Mouse (Mus musculus) midbrain, embryonic 12.5 days (tissue): Measurements from ENCODE around the gene Osbpl3. TPM values are rescaled to one million over a fixed set of nuclear protein-coding genes. Genes with fewer than 3 reads are reported as not detected.

Experiments
- ATAC-seq: fragments of 200-750 bp; cut with Nextera tagmentation; 2 replicates; pipeline ENCODE4 v1.8.0; 2017; ENCODE audit warnings: low read depth, moderate TSS enrichment, moderate library complexity; ENCODE audit not compliant: low FRiP score
- H3K27ac ChIP-seq: fragments of 300-500 bp; sonication (generic); replicated peaks from 2 replicates; pipeline ENCODE4 v1.5.1; 2016; ENCODE audit warnings: mild to moderate bottlenecking
- H3K27me3 ChIP-seq: fragments of 300-500 bp; sonication (generic); 2 replicates; pipeline ENCODE4 v1.6.1; 2016; ENCODE audit warnings: mild to moderate bottlenecking
- H3K36me3 ChIP-seq: fragments of 300-500 bp; sonication (generic); 2 replicates; pipeline ENCODE4 v1.6.1; 2016
- H3K4me1 ChIP-seq: fragments of 300-500 bp; sonication (generic); 2 replicates; pipeline ENCODE4 v1.6.1; 2016
- H3K4me2 ChIP-seq: fragments of 300-500 bp; sonication (generic); replicated peaks from 2 replicates; pipeline ENCODE4 v1.6.1; 2016; ENCODE audit warnings: mild to moderate bottlenecking, moderate library complexity
- H3K4me3 ChIP-seq: fragments of 300-500 bp; sonication (generic); 2 replicates; pipeline ENCODE4 v1.5.1; 2016; ENCODE audit warnings: mild to moderate bottlenecking
- H3K9ac ChIP-seq: fragments of 300-500 bp; sonication (generic); replicated peaks from 2 replicates; pipeline ENCODE4 v1.6.1; 2016; ENCODE audit warnings: mild to moderate bottlenecking, moderate library complexity
- H3K9me3 ChIP-seq: fragments of 300-500 bp; sonication (generic); 2 replicates; pipeline ENCODE4 v1.6.1; 2016; ENCODE audit warnings: mild to moderate bottlenecking
- WGBS: fragments of 180-500 bp; shearing (Covaris S2); methylation state at CpG from one replicate; pipeline ENCODE4 v1.1.7; 2016; 5-methylcytosine and 5-hydroxymethylcytosine counted together
- polyA plus RNA-seq: library from polyadenylated mRNA; unstranded; fragments of >200 nt; fragmentation: Nextera tagmentation; extraction: Ambion mirVana; gene quantifications from 2 replicates; pipeline ENCODE4 v1.2.1, GENCODE M21; 2016

The Osbpl3 gene
- polyA plus RNA-seq, 1 experiment from 2014 or later: 9.5 TPM

GRCm38 (mm10) chr6:50291650-50292049 lies 164.4 kb downstream of the Osbpl3 start:
- Histone ChIP-seq H3K9me3 (no peaks in the 10 kb centered on the region), H3K9ac (no peak overlapping the region), H3K27me3 (no peaks in the 10 kb centered on the region), H3K4me2 (no peak overlapping the region), H3K27ac (no peak overlapping the region), H3K36me3 (no peaks in the 10 kb centered on the region), H3K4me3 (no peak overlapping the region), H3K4me1 (no peaks in the 10 kb centered on the region)
- WGBS: 89% methylated on average over 4 of the region's 4 CpGs
- ATAC-seq: no peak

- H3K9ac ChIP-seq: no peak overlapping the region
- no peak overlapping the region for H3K4me2 ChIP-seq
- no peak for ATAC-seq
- H3K4me1 ChIP-seq: no peaks in the 10 kb centered on the region
- H3K27ac ChIP-seq: no peak overlapping the region
- WGBS: 94% methylated on average over 3 of the region's 3 CpGs
- no peaks in the 10 kb centered on the region for H3K36me3 ChIP-seq
- H3K4me3 ChIP-seq: no peak overlapping the region
- no peaks in the 10 kb centered on the region for H3K27me3 ChIP-seq
- H3K9me3 ChIP-seq: no peaks in the 10 kb centered on the region
Observed at GRCm38 (mm10) chr6:50286881-50287280, 169.1 kb downstream of the Osbpl3 start.

- Histone ChIP-seq H3K36me3 (no peaks in the 10 kb centered on the region), H3K4me2 (no peak overlapping the region), H3K9me3 (no peaks in the 10 kb centered on the region), H3K4me1 (no peaks in the 10 kb centered on the region), H3K27me3 (no peaks in the 10 kb centered on the region), H3K4me3 (no peak overlapping the region), H3K27ac (no peak overlapping the region), H3K9ac (no peak overlapping the region)
- WGBS: 87% methylated on average over 7 of the region's 7 CpGs
- no peak for ATAC-seq
Observed at GRCm38 (mm10) chr6:50279642-50280041, 176.4 kb downstream of the Osbpl3 start.

GRCm38 (mm10) chr6:50273947-50274346 lies 182.1 kb downstream of the Osbpl3 start:
- H3K4me1 ChIP-seq: no peaks in the 10 kb centered on the region
- no peak for ATAC-seq
- no peak overlapping the region for H3K9ac ChIP-seq
- H3K27me3 ChIP-seq: no peaks in the 10 kb centered on the region
- no peak overlapping the region for H3K27ac ChIP-seq
- H3K36me3 ChIP-seq: no peaks in the 10 kb centered on the region
- no peak overlapping the region for H3K4me2 ChIP-seq
- WGBS: 92% methylated on average over 4 of the region's 4 CpGs
- H3K9me3 ChIP-seq: no peaks in the 10 kb centered on the region
- H3K4me3 ChIP-seq: no peak overlapping the region

GRCm38 (mm10) chr6:50273416-50273815 lies 182.6 kb downstream of the Osbpl3 start:
- Histone ChIP-seq H3K36me3 (no peaks in the 10 kb centered on the region), H3K9me3 (no peaks in the 10 kb centered on the region), H3K4me1 (no peaks in the 10 kb centered on the region), H3K27me3 (no peaks in the 10 kb centered on the region), H3K4me3 (no peak overlapping the region), H3K4me2 (no peak overlapping the region), H3K9ac (no peak overlapping the region), H3K27ac (no peak overlapping the region)
- 77% methylated on average over 1 of the region's 1 CpGs for WGBS
- no peak for ATAC-seq

- no peak for ATAC-seq
- H3K4me3 ChIP-seq: no peak within 1 kb of the TSS
- peaks cover 15% of the 10 kb centered on the region for H3K4me1 ChIP-seq
- WGBS: 88% methylated on average over 6 of the region's 6 CpGs
- no peak within 1 kb of the TSS for H3K27ac ChIP-seq
- no peak within 1 kb of the TSS for H3K9ac ChIP-seq
- H3K36me3 ChIP-seq: no peaks in the 10 kb centered on the region
- no peaks in the 10 kb centered on the region for H3K27me3 ChIP-seq
- H3K4me2 ChIP-seq: no peak within 1 kb of the TSS
- H3K9me3 ChIP-seq: no peaks in the 10 kb centered on the region
Observed at GRCm38 (mm10) chr6:50263670-50264069, 192.3 kb downstream of the Osbpl3 start, which contains the start of gene Gsdme. Gene Gsdme (minus strand): TSS chr6:50263862.

- H3K9me3 ChIP-seq: no peaks in the 10 kb centered on the region
- no peaks in the 10 kb centered on the region for H3K36me3 ChIP-seq
- H3K4me1 ChIP-seq: peaks cover 15% of the 10 kb centered on the region
- WGBS: 33% methylated on average over 7 of the region's 7 CpGs
- peak overlapping the region; percentile 72; the same call in 1 of the 2 replicates for H3K27ac ChIP-seq
- ATAC-seq: 0 out of 2 replicates have a peak, but pooled peaks have one; percentile 33
- H3K9ac ChIP-seq: peak overlapping the region; percentile 70
- H3K4me2 ChIP-seq: peak overlapping the region; percentile 75
- no peaks in the 10 kb centered on the region for H3K27me3 ChIP-seq
- H3K4me3 ChIP-seq: peak overlapping the region; percentile 55
Observed at GRCm38 (mm10) chr6:50262310-50262709, 193.7 kb downstream of the Osbpl3 start.

GRCm38 (mm10) chr6:50261922-50262261 lies 194.1 kb downstream of the Osbpl3 start:
- H3K36me3 ChIP-seq: no peaks in the 10 kb centered on the region
- peak overlapping the region; percentile 70 for H3K9ac ChIP-seq
- peak overlapping the region; percentile 75 for H3K4me2 ChIP-seq
- peak overlapping the region; percentile 55 for H3K4me3 ChIP-seq
- WGBS: 0% methylated on average over 6 of the region's 6 CpGs
- no peaks in the 10 kb centered on the region for H3K9me3 ChIP-seq
- peak; percentile 74; the same call in 1 of the 2 replicates for ATAC-seq
- peaks cover 15% of the 10 kb centered on the region for H3K4me1 ChIP-seq
- H3K27me3 ChIP-seq: no peaks in the 10 kb centered on the region
- peak overlapping the region; percentile 72 for H3K27ac ChIP-seq

GRCm38 (mm10) chr6:50261201-50261921 lies 194.6 kb downstream of the Osbpl3 start:
- H3K9me3 ChIP-seq: no peaks in the 10 kb centered on the region
- no peaks in the 10 kb centered on the region for H3K27me3 ChIP-seq
- peak overlapping the region; percentile 72 for H3K27ac ChIP-seq
- peak overlapping the region; percentile 55 for H3K4me3 ChIP-seq
- H3K4me1 ChIP-seq: peaks cover 15% of the 10 kb centered on the region
- ATAC-seq: peak; percentile 89
- peak overlapping the region; percentile 70 for H3K9ac ChIP-seq
- H3K4me2 ChIP-seq: peak overlapping the region; percentile 75
- no peaks in the 10 kb centered on the region for H3K36me3 ChIP-seq
- 2% methylated on average over 32 of the region's 35 CpGs for WGBS

GRCm38 (mm10) chr6:50255356-50255755 lies 200.6 kb downstream of the Osbpl3 start:
- H3K4me1 ChIP-seq: peaks cover 3% of the 10 kb centered on the region; the same call in 1 of the 2 replicates
- H3K36me3 ChIP-seq: no peaks in the 10 kb centered on the region
- H3K27me3 ChIP-seq: no peaks in the 10 kb centered on the region
- no peak overlapping the region for H3K4me3 ChIP-seq
- H3K9me3 ChIP-seq: no peaks in the 10 kb centered on the region
- 81% methylated on average over 5 of the region's 5 CpGs for WGBS
- no peak overlapping the region for H3K27ac ChIP-seq
- no peak overlapping the region for H3K9ac ChIP-seq
- no peak overlapping the region for H3K4me2 ChIP-seq
- no peak for ATAC-seq

- H3K27me3 ChIP-seq: no peaks in the 10 kb centered on the region
- H3K36me3 ChIP-seq: no peaks in the 10 kb centered on the region
- no peaks in the 10 kb centered on the region for H3K9me3 ChIP-seq
- WGBS: 75% methylated on average over 10 of the region's 10 CpGs
- no peak overlapping the region for H3K9ac ChIP-seq
- no peak overlapping the region for H3K4me3 ChIP-seq
- no peak overlapping the region for H3K4me2 ChIP-seq
- ATAC-seq: no peak
- H3K4me1 ChIP-seq: peaks cover 3% of the 10 kb centered on the region; the same call in 1 of the 2 replicates
- no peak overlapping the region for H3K27ac ChIP-seq
Observed at GRCm38 (mm10) chr6:50254723-50255184, 201.2 kb downstream of the Osbpl3 start.

- Histone ChIP-seq H3K9ac (no peak overlapping the region), H3K4me1 (peaks cover 3% of the 10 kb centered on the region; the same call in 1 of the 2 replicates), H3K36me3 (no peaks in the 10 kb centered on the region), H3K9me3 (no peaks in the 10 kb centered on the region), H3K27ac (no peak overlapping the region), H3K4me2 (no peak overlapping the region), H3K27me3 (no peaks in the 10 kb centered on the region), H3K4me3 (no peak overlapping the region)
- no peak for ATAC-seq
- WGBS: 78% methylated on average over 5 of the region's 5 CpGs
Observed at GRCm38 (mm10) chr6:50252690-50253089, 203.3 kb downstream of the Osbpl3 start.
